Comparison of ENCODE assay signal across 8 mouse cellular contexts in genomic region chr5:125382673-125383558, GRCm38 (mm10). TPM values are rescaled to one million over a fixed set of nuclear protein-coding genes. Genes with fewer than 3 reads are reported as not detected.
DNase-seq lines count a peak whose midpoint lies in the region; ATAC-seq and TF ChIP-seq lines count a peak whose summit lies in the region.

No protein-coding gene starts in this region.

- no peaks in the 10 kb centered on the region for H3K4me1 ChIP-seq in testis, adult 2 months (ENCODE audit: control insufficient read depth, insufficient read depth, low read length)
- H3K4me1 ChIP-seq in hindbrain, embryonic 14.5 days (replicated peaks; ENCODE audit: control insufficient read depth, insufficient read depth, low read length) = peaks cover 18% of the 10 kb centered on the region
- H3K4me1 ChIP-seq in midbrain, embryonic 12.5 days = peaks cover 14% of the 10 kb centered on the region

- no peak overlapping the region for H3K27ac ChIP-seq in testis, adult 2 months (ENCODE audit: control insufficient read depth, insufficient read depth, low read depth, low read length)
- H3K27ac ChIP-seq in hindbrain, embryonic 14.5 days = no peak overlapping the region
- H3K27ac ChIP-seq in midbrain, embryonic 12.5 days (replicated peaks) = peak overlapping the region; percentile 17; the same call in 1 of the 2 replicates

- TF ChIP-seq POLR2A in testis, adult 2 months (IDR thresholded peaks at IDR 0.05; ENCODE audit: control insufficient read depth, low read depth, low read length) = no peak
- TF ChIP-seq POLR2A in brain, embryonic 14.5 days (IDR thresholded peaks at IDR 0.05; ENCODE audit: borderline replicate concordance, extremely low read depth, insufficient read depth, insufficient read length, poor library complexity, severe bottlenecking) = no peak

- H3K27me3 ChIP-seq in testis, adult 2 months (ENCODE audit: control insufficient read depth, insufficient read depth, low read length) = no peaks in the 10 kb centered on the region
- no peaks in the 10 kb centered on the region for H3K27me3 ChIP-seq in hindbrain, embryonic 14.5 days (ENCODE audit: control insufficient read depth, insufficient read depth, low read length)
- no peaks in the 10 kb centered on the region for H3K27me3 ChIP-seq in midbrain, embryonic 12.5 days

- no peak for DNase-seq in testis, postnatal 14 days (ENCODE audit: low spot score)
- DNase-seq in brain, embryonic 14.5 days (ENCODE audit: low read depth) = peak; percentile 81
- peak; percentile 69 for DNase-seq in hindbrain, embryonic 14.5 days (ENCODE audit: low spot score)
- peak; percentile 63 for DNase-seq in left cerebral cortex, postnatal 4 days
- DNase-seq in thymus, postnatal 25 days = peak; percentile 60

- no peaks in the 10 kb centered on the region; the same call in 1 of the 2 replicates for H3K36me3 ChIP-seq in testis, adult 2 months (ENCODE audit: control insufficient read depth, insufficient read depth, low read length)
- H3K36me3 ChIP-seq in hindbrain, embryonic 14.5 days (replicated peaks; ENCODE audit: control insufficient read depth, insufficient read depth) = peaks cover 28% of the 10 kb centered on the region
- peaks cover 17% of the 10 kb centered on the region for H3K36me3 ChIP-seq in midbrain, embryonic 12.5 days

- no peak overlapping the region for H3K4me3 ChIP-seq in testis, adult 2 months (ENCODE audit: control insufficient read depth, low read depth, low read length)
- H3K4me3 ChIP-seq in hindbrain, embryonic 14.5 days (replicated peaks; ENCODE audit: low read length) = no peak overlapping the region
- no peak overlapping the region for H3K4me3 ChIP-seq in midbrain, embryonic 12.5 days

- H3K9ac ChIP-seq in hindbrain, embryonic 14.5 days = no peak overlapping the region
- no peak overlapping the region for H3K9ac ChIP-seq in midbrain, embryonic 12.5 days (replicated peaks)

- H3K9me3 ChIP-seq in hindbrain, embryonic 14.5 days (ENCODE audit: control insufficient read depth, low read length) = no peaks in the 10 kb centered on the region
- H3K9me3 ChIP-seq in midbrain, embryonic 12.5 days = no peaks in the 10 kb centered on the region

- 0 out of 2 replicates have a peak, but pooled peaks have one; percentile 8 for TF ChIP-seq CTCF in testis, adult 2 months (IDR thresholded peaks at IDR 0.05; ENCODE audit: control insufficient read depth, insufficient read depth, insufficient replicate concordance, low read depth, low read length)
- TF ChIP-seq CTCF in brain, embryonic 14.5 days (IDR thresholded peaks at IDR 0.05; ENCODE audit: borderline replicate concordance, extremely low read depth, insufficient read depth, insufficient read length) = peak; percentile 70

- H3K4me2 ChIP-seq in hindbrain, embryonic 14.5 days (replicated peaks) = no peak overlapping the region
- no peak overlapping the region for H3K4me2 ChIP-seq in midbrain, embryonic 12.5 days (replicated peaks)

- intact Hi-C loops in left cerebral cortex, postnatal 4 days (cut with DNase I) = no loop called here

- peak; percentile 64 for ATAC-seq in erythroid progenitor cell, adult 5-6 weeks (replicated peaks; ENCODE audit: low FRiP score, poor library complexity, severe bottlenecking)
- ATAC-seq in hindbrain, embryonic 14.5 days (ENCODE audit: low FRiP score) = peak; percentile 27; the same call in 1 of the 2 replicates
- no peak; the same call in 1 of the 2 replicates for ATAC-seq in midbrain, embryonic 12.5 days (ENCODE audit: low FRiP score, low read depth)

- 49% methylated on average over 6 of the region's 6 CpGs for WGBS in hindbrain, embryonic 14.5 days
- WGBS in midbrain, embryonic 12.5 days = 55% methylated on average over 6 of the region's 6 CpGs

RNA-seq across cellular contexts. Expression of gene Gm10382, which starts 6.2 kb away (rescaled TPM):
- 84.2 and 109 TPM in 2 replicates for polyA plus RNA-seq in testis, adult 2 months (2012; rRNA removed)
- polyA plus RNA-seq in brain, embryonic 14.5 days (2012; rRNA removed) = 0.34 and 0.58 TPM in 2 replicates
- not detected in 2 replicates for total RNA-seq in erythroid progenitor cell, adult 5-6 weeks (2015; ENCODE audit: low replicate concordance)
- total RNA-seq in erythroid progenitor cell, adult 5-6 weeks (2017; ENCODE audit: low replicate concordance) = not detected in 2 replicates
- polyA plus RNA-seq in hindbrain, embryonic 14.5 days (2014; fragmentation: Nextera tagmentation; extraction: Ambion mirVana) = 0.63 TPM in 1 of 2 replicates, not detected in the other
- total RNA-seq in left cerebral cortex, postnatal 4 days (2021) = under 1 TPM; 0.48 to 0.52 TPM
- polyA plus RNA-seq in midbrain, embryonic 12.5 days (2016; fragmentation: Nextera tagmentation; extraction: Ambion mirVana) = 0.43 and 0.68 TPM in 2 replicates

RNA-seq across cellular contexts. Expression of gene Ubc, which starts 7.1 kb away (rescaled TPM):
- 1,188 and 1,319 TPM in 2 replicates for polyA plus RNA-seq in testis, adult 2 months (2012; rRNA removed)
- polyA plus RNA-seq in brain, embryonic 14.5 days (2012; rRNA removed) = 784 and 896 TPM in 2 replicates
- total RNA-seq in erythroid progenitor cell, adult 5-6 weeks (2015; ENCODE audit: low replicate concordance) = 158 and 186 TPM in 2 replicates
- total RNA-seq in erythroid progenitor cell, adult 5-6 weeks (2017; ENCODE audit: low replicate concordance) = 215 and 222 TPM in 2 replicates
- 1,333 and 1,355 TPM in 2 replicates for polyA plus RNA-seq in hindbrain, embryonic 14.5 days (2014; fragmentation: Nextera tagmentation; extraction: Ambion mirVana)
- 100 to 1,000 TPM; 849 to 918 TPM for total RNA-seq in left cerebral cortex, postnatal 4 days (2021)
- polyA plus RNA-seq in midbrain, embryonic 12.5 days (2016; fragmentation: Nextera tagmentation; extraction: Ambion mirVana) = 1,111 and 1,158 TPM in 2 replicates

RNA-seq across cellular contexts. Expression of gene Scarb1, which starts 42.0 kb away (rescaled TPM):
- polyA plus RNA-seq in testis, adult 2 months (2012; rRNA removed) = 172 and 188 TPM in 2 replicates
- 43.1 and 45.0 TPM in 2 replicates for polyA plus RNA-seq in brain, embryonic 14.5 days (2012; rRNA removed)
- 33.9 and 39.0 TPM in 2 replicates for total RNA-seq in erythroid progenitor cell, adult 5-6 weeks (2015; ENCODE audit: low replicate concordance)
- total RNA-seq in erythroid progenitor cell, adult 5-6 weeks (2017; ENCODE audit: low replicate concordance) = 35.3 and 44.2 TPM in 2 replicates
- 36.5 and 39.9 TPM in 2 replicates for polyA plus RNA-seq in hindbrain, embryonic 14.5 days (2014; fragmentation: Nextera tagmentation; extraction: Ambion mirVana)
- total RNA-seq in left cerebral cortex, postnatal 4 days (2021) = 10 to 100 TPM; 56.2 to 56.7 TPM
- polyA plus RNA-seq in midbrain, embryonic 12.5 days (2016; fragmentation: Nextera tagmentation; extraction: Ambion mirVana) = 27.8 and 30.2 TPM in 2 replicates

RNA-seq across cellular contexts. Expression of gene Dhx37, which starts 51.0 kb away (rescaled TPM):
- polyA plus RNA-seq in testis, adult 2 months (2012; rRNA removed) = 17.0 and 19.5 TPM in 2 replicates
- polyA plus RNA-seq in brain, embryonic 14.5 days (2012; rRNA removed) = 27.6 and 31.5 TPM in 2 replicates
- 3.2 and 5.0 TPM in 2 replicates for total RNA-seq in erythroid progenitor cell, adult 5-6 weeks (2015; ENCODE audit: low replicate concordance)
- 3.6 and 15.9 TPM in 2 replicates for total RNA-seq in erythroid progenitor cell, adult 5-6 weeks (2017; ENCODE audit: low replicate concordance)
- polyA plus RNA-seq in hindbrain, embryonic 14.5 days (2014; fragmentation: Nextera tagmentation; extraction: Ambion mirVana) = 6.8 and 10.2 TPM in 2 replicates
- 10 to 100 TPM; 20.3 to 20.6 TPM for total RNA-seq in left cerebral cortex, postnatal 4 days (2021)
- 14.8 and 16.4 TPM in 2 replicates for polyA plus RNA-seq in midbrain, embryonic 12.5 days (2016; fragmentation: Nextera tagmentation; extraction: Ambion mirVana)

RNA-seq across cellular contexts. Expression of gene Bri3bp, which starts 58.5 kb away (rescaled TPM):
- polyA plus RNA-seq in testis, adult 2 months (2012; rRNA removed) = 41.4 and 42.7 TPM in 2 replicates
- 13.0 and 23.5 TPM in 2 replicates for polyA plus RNA-seq in brain, embryonic 14.5 days (2012; rRNA removed)
- total RNA-seq in erythroid progenitor cell, adult 5-6 weeks (2015; ENCODE audit: low replicate concordance) = 5.4 and 10.5 TPM in 2 replicates
- 2.0 and 2.4 TPM in 2 replicates for total RNA-seq in erythroid progenitor cell, adult 5-6 weeks (2017; ENCODE audit: low replicate concordance)
- 34.3 and 36.7 TPM in 2 replicates for polyA plus RNA-seq in hindbrain, embryonic 14.5 days (2014; fragmentation: Nextera tagmentation; extraction: Ambion mirVana)
- total RNA-seq in left cerebral cortex, postnatal 4 days (2021) = 10 to 100 TPM; 81.1 to 88.2 TPM
- 35.5 and 41.2 TPM in 2 replicates for polyA plus RNA-seq in midbrain, embryonic 12.5 days (2016; fragmentation: Nextera tagmentation; extraction: Ambion mirVana)

Comparison
In these comparisons a context has a peak if more than half of its experiments do, and no peak if none do; other contexts are left out.
1. RNA of gene Gm10382, which starts 6.2 kb away (polyA plus RNA-seq): 84.2 to 109 TPM in testis, adult 2 months; 0.43 to 0.68 TPM in midbrain, embryonic 12.5 days, 0.63 TPM in hindbrain, embryonic 14.5 days and 0.34 to 0.58 TPM in brain, embryonic 14.5 days; every median in the first group is over 10 times any median in the second.